Mouse (Mus musculus) spleen, postnatal 14 days (tissue): ENCODE results near the gene Kng2.
"Not testable (repeated sequence)": the region's sequence is repeated elsewhere in the genome, so short reads cannot be mapped to it uniquely, and the experiment has no call there.

Source experiments
- DNase-seq, 2 experiments: peaks; one replicate each; pipeline ENCODE4 v3.0.0; 2021 to 2022; ENCODE audit warnings: low spot score in 2 of 2

Gene Kng2

GRCm38 (mm10) chr16:22956085-22956439 is 73.2 kb downstream of the Kng2 start:
- DNase-seq, result no peak

DNA sequence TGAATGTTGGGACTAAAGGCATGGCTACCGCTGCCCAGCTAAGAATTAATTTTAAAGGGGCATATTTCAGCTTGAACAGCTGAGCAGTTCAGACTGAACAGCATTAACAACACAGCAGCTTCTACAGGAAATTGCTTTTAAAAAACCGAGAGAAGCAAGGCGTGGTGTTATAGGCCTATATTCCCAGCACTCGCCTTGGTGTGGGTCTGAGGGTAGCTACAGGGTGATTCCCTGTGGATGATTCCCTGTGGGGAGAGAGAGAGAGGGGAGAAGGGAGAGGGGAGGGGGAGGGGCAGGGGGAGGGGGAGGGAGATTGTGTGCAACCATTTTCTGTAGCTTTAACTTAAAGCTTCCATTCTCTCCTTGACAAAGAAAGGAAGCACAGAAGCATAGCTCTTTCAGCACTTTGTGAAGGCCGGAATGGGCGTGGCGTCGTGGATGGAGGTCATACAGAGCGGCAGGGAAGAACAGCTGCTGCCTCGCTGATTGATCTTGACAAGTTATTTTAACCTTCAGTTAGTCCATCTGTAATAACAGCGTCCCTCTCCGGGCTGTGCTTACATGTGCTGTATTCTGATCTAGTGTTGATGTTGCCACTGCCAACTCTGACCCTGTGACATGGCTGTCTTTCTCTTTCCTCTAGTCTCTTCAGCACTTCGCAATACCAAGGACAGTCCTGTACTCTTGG is 73.7 kb downstream of the Kng2 start:
- no peak for DNase-seq

DNA sequence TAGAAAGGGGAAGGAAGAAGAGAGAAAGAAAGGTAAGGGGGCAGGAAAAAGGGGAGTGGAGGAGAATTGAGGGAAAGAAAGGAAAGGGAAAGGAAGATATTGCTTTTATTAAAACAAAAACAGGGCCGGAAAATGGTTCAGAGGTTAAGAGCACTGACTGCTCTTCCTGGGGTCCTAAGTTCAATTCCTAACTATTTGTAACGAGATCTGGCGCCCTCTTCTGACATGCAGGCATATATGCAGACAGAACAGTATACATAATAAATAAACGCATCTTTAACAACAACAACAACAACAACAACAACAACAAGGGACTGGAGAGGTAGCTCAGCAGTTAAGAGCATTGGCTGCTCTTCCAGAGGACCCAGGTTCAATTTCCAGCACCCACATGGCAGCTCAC is 76.2 kb downstream of the Kng2 start:
- no peak for DNase-seq

DNA sequence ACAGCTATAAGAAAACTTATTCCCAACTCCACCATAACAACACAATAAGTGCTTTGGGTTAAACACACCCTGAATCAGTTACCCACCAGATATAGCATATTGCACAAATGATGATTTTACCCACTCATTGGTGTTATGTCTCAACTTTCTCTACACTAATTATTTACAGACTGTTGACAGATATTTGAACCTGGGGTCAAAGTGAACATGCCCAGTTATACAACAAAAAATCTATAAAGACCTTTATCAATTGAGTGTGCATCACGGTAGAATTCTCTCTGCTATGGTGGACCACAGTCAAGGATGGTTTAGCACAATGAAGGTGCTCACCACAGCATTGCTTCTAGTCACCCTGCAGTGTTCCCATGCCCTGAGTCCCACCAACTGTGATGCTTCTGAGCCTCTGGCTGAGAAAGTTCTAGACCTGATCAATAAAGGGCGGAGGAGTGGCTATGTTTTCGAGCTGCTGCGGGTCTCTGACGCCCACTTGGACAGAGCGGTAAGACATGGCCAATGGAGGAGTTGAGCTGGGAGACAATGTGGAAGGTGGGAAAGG is 78.4 kb downstream of the Kng2 start, which contains the start of gene Hrg:
Gene Hrg, plus strand, starts transcription at position 233 of the 556 bp plus-strand sequence.
- no peak for DNase-seq

DNA sequence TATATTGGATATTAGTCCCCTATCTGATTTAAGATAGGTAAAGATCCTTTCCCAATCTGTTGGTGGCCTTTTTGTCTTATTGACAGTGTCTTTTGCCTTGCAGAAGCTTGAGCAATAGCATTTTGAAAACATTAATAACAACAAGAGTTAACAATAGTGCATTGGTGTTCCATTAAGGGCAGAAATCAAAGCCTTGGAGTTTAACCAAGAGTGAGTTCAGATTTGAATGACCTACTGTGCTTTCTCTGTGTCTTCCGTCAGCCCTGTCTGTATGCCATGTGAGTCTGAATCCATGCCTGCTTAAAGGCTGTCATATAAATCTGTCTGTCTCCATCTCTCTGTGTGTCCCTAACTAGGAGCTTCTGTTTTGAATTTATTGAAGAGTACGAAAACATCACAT is 81.9 kb downstream of the Kng2 start:
- no peak for DNase-seq

GRCm38 (mm10) chr16:22941825-22942476 is 87.3 kb downstream of the Kng2 start:
- DNase-seq, result not testable (repeated sequence)

DNA sequence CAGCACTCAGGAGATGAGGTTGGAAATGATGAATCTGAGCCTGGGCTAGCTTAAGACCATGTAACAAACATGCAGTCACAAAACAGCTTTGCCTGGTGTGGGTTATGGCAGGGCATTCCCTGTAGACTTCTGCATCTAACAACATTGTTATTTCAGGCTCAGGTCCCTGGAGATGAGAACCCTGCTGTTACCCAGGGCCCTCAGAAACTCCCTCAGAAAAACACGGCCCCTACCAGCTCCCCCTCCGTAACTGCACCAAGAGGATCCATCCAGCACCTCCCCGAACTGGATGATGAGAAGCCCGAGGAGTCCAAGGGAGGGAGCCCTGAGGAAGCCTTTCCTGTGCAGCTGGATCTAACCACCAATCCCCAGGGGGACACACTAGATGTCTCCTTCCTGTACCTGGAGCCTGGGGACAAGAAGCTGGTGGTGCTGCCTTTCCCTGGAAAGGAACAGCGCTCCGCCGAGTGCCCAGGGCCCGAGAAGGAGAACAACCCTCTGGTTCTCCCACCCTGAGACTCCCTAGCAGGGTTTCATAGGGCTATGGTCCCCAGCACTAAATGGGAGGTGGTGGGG is 90.1 kb downstream of the Kng2 start:
- no peak for DNase-seq

- DNase-seq, result no peak
Measured at GRCm38 (mm10) chr16:22938541-22938940, 90.7 kb downstream of the Kng2 start.

GRCm38 (mm10) chr16:22937631-22938030 is 91.7 kb downstream of the Kng2 start:
- no peak for DNase-seq
